Mouse (Mus musculus): ENCODE results near the gene C2cd3. TPM values are rescaled to one million over a fixed set of nuclear protein-coding genes. Genes with fewer than 3 reads are reported as not detected.

The C2cd3 gene
- total RNA-seq, 2 experiments from 2014 or later: 15.1 to 16.1 TPM

GRCm38 (mm10) chr7:100400899-100401539 lies 29.0 kb downstream of the C2cd3 start:
- DNase-seq (ENCODE audit: low spot score in 2 of 2): no peak

GRCm38 (mm10) chr7:100402715-100403114 lies 30.7 kb downstream of the C2cd3 start:
- DNase-seq (ENCODE audit: low spot score in 2 of 2): no peak

- no peak for DNase-seq (ENCODE audit: low spot score in 2 of 2)
These were observed 35.6 kb downstream of the C2cd3 start for GRCm38 (mm10) chr7:100407677-100408076.

- DNase-seq (ENCODE audit: low spot score in 2 of 2): no peak
These were observed 36.7 kb downstream of the C2cd3 start for GRCm38 (mm10) chr7:100408684-100409083.

- DNase-seq (ENCODE audit: low spot score in 2 of 2): no peak
These were observed 53.8 kb downstream of the C2cd3 start for GRCm38 (mm10) chr7:100425795-100426194.

GRCm38 (mm10) chr7:100429102-100429501 lies 57.1 kb downstream of the C2cd3 start:
- DNase-seq (ENCODE audit: low spot score in 2 of 2): peak; percentile 48 to 72

GRCm38 (mm10) chr7:100429911-100430310 lies 57.9 kb downstream of the C2cd3 start:
- DNase-seq (ENCODE audit: low spot score in 2 of 2): peak in 1 of 2 experiments; percentile 7

GRCm38 (mm10) chr7:100431103-100431502 lies 59.1 kb downstream of the C2cd3 start:
- peak in 1 of 2 experiments; percentile 31 for DNase-seq (ENCODE audit: low spot score in 2 of 2)

- DNase-seq (ENCODE audit: low spot score in 2 of 2): no peak
These were observed 61.3 kb downstream of the C2cd3 start for GRCm38 (mm10) chr7:100433295-100433694.

GRCm38 (mm10) chr7:100443728-100444127 lies 71.7 kb downstream of the C2cd3 start:
- no peak for DNase-seq (ENCODE audit: low spot score in 2 of 2)

- DNase-seq (ENCODE audit: low spot score in 2 of 2): no peak
These were observed 74.2 kb downstream of the C2cd3 start for GRCm38 (mm10) chr7:100446271-100446670.

- no peak for DNase-seq (ENCODE audit: low spot score in 2 of 2)
These were observed 76.5 kb downstream of the C2cd3 start for GRCm38 (mm10) chr7:100448530-100448929.

- no peak for DNase-seq (ENCODE audit: low spot score in 2 of 2)
These were observed 77.0 kb downstream of the C2cd3 start for GRCm38 (mm10) chr7:100448985-100449384.

- no peak for DNase-seq (ENCODE audit: low spot score in 2 of 2)
These were observed 86.1 kb downstream of the C2cd3 start for GRCm38 (mm10) chr7:100458153-100458552.

- no peak for DNase-seq (ENCODE audit: low spot score in 2 of 2)
These were observed 87.8 kb downstream of the C2cd3 start for GRCm38 (mm10) chr7:100459862-100460261.

GRCm38 (mm10) chr7:100461621-100462151 lies 89.7 kb downstream of the C2cd3 start:
- peak; percentile 15 to 75 for DNase-seq (ENCODE audit: low spot score in 2 of 2)

GRCm38 (mm10) chr7:100463194-100463593 lies 91.2 kb downstream of the C2cd3 start:
- no peak for DNase-seq (ENCODE audit: low spot score in 2 of 2)

- no peak for DNase-seq (ENCODE audit: low spot score in 2 of 2)
These were observed 91.7 kb downstream of the C2cd3 start for GRCm38 (mm10) chr7:100463757-100464156.

- DNase-seq (ENCODE audit: low spot score in 2 of 2): no peak
These were observed 92.2 kb downstream of the C2cd3 start for GRCm38 (mm10) chr7:100464248-100464647.

GRCm38 (mm10) chr7:100465248-100465647 lies 93.2 kb downstream of the C2cd3 start:
- no peak for DNase-seq (ENCODE audit: low spot score in 2 of 2)

- peak in 1 of 2 experiments; percentile 36 for DNase-seq (ENCODE audit: low spot score in 2 of 2)
These were observed 93.8 kb downstream of the C2cd3 start for GRCm38 (mm10) chr7:100465656-100466309.

- DNase-seq (ENCODE audit: low spot score in 2 of 2): no peak
These were observed 94.9 kb downstream of the C2cd3 start for GRCm38 (mm10) chr7:100466781-100467510.

All from layer of hippocampus, postnatal 14 days (tissue).